Mouse (Mus musculus): Measurements from ENCODE around the gene Rbp2. TPM values are rescaled to one million over a fixed set of nuclear protein-coding genes. Genes with fewer than 3 reads are reported as not detected.

Rbp2 gene
- polyA plus RNA-seq (2015; fragmentation: Nextera tagmentation; extraction: Ambion mirVana), result 0.59 TPM in 1 of 2 replicates, not detected in the other

GRCm38 (mm10) chr9:98485815-98486214 lies at the start of gene Rbp2:
Gene Rbp2 (plus strand): TSS chr9:98486115.
- no peak within 1 kb of the TSS for H3K4me2 ChIP-seq (replicated peaks; ENCODE audit: low read depth, low read length)
- H3K9me3 ChIP-seq (ENCODE audit: low read length), result no peaks in the 10 kb centered on the region
- 93% methylated on average over 3 of the region's 3 CpGs for WGBS
- no peaks in the 10 kb centered on the region for H3K27me3 ChIP-seq (ENCODE audit: insufficient read depth, low read length)
- no peaks in the 10 kb centered on the region for H3K36me3 ChIP-seq (ENCODE audit: insufficient read depth, low read length)
- no peak within 1 kb of the TSS for H3K27ac ChIP-seq (ENCODE audit: low read length)
- no peaks in the 10 kb centered on the region for H3K4me1 ChIP-seq (ENCODE audit: insufficient read depth, low read length)
- H3K9ac ChIP-seq (replicated peaks; ENCODE audit: low read length), result no peak within 1 kb of the TSS
- ATAC-seq (ENCODE audit: low FRiP score, low TSS enrichment), result no peak
- no peak within 1 kb of the TSS for H3K4me3 ChIP-seq (ENCODE audit: low read length)

GRCm38 (mm10) chr9:98437819-98438218 lies 48.1 kb upstream of the Rbp2 start:
- Histone ChIP-seq H3K9me3 (ENCODE audit: low read length) (no peaks in the 10 kb centered on the region), H3K4me3 (ENCODE audit: low read length) (no peak overlapping the region), H3K4me1 (ENCODE audit: insufficient read depth, low read length) (peaks cover 4% of the 10 kb centered on the region; the same call in 1 of the 2 replicates), H3K4me2 (replicated peaks; ENCODE audit: low read depth, low read length) (no peak overlapping the region), H3K36me3 (ENCODE audit: insufficient read depth, low read length) (peaks cover 3% of the 10 kb centered on the region; the same call in 1 of the 2 replicates), H3K27ac (ENCODE audit: low read length) (no peak overlapping the region), H3K27me3 (ENCODE audit: insufficient read depth, low read length) (no peaks in the 10 kb centered on the region), H3K9ac (replicated peaks; ENCODE audit: low read length) (no peak overlapping the region)
- WGBS, result 74% methylated on average over 4 of the region's 4 CpGs
- ATAC-seq (ENCODE audit: low FRiP score, low TSS enrichment), result no peak

DNA sequence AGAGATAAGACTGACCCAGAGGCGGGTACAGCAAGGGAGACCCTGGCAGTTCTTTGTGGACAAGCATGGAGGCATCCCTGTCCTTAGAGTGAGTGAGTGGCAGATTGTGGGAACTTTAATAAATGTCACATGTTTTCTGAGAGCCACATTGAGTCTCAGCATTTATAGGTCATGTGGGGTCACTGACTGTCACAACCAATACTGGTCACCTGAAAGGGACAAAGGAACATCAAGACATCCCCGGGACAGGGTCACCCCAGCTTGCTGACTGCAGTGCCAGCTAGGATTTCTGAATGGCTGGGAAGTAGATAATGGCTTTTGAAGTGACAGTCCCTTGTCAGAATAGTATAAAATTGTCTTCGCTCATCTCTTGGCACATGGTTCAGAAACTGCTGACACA lies 46.8 kb upstream of the Rbp2 start:
- WGBS, result 81% methylated on average over 3 of the region's 3 CpGs
- H3K27ac ChIP-seq (ENCODE audit: low read length), result no peak overlapping the region
- no peak overlapping the region for H3K4me2 ChIP-seq (replicated peaks; ENCODE audit: low read depth, low read length)
- no peaks in the 10 kb centered on the region for H3K27me3 ChIP-seq (ENCODE audit: insufficient read depth, low read length)
- H3K4me1 ChIP-seq (ENCODE audit: insufficient read depth, low read length), result no peaks in the 10 kb centered on the region
- no peak overlapping the region for H3K4me3 ChIP-seq (ENCODE audit: low read length)
- H3K9ac ChIP-seq (replicated peaks; ENCODE audit: low read length), result no peak overlapping the region
- ATAC-seq (ENCODE audit: low FRiP score, low TSS enrichment), result no peak
- peaks cover 3% of the 10 kb centered on the region; the same call in 1 of the 2 replicates for H3K36me3 ChIP-seq (ENCODE audit: insufficient read depth, low read length)
- no peaks in the 10 kb centered on the region for H3K9me3 ChIP-seq (ENCODE audit: low read length)

- Histone ChIP-seq H3K9me3 (ENCODE audit: low read length) (no peaks in the 10 kb centered on the region), H3K4me3 (ENCODE audit: low read length) (no peak overlapping the region), H3K9ac (replicated peaks; ENCODE audit: low read length) (no peak overlapping the region), H3K27ac (ENCODE audit: low read length) (no peak overlapping the region), H3K27me3 (ENCODE audit: insufficient read depth, low read length) (no peaks in the 10 kb centered on the region), H3K36me3 (ENCODE audit: insufficient read depth, low read length) (peaks cover 29% of the 10 kb centered on the region; the same call in 1 of the 2 replicates), H3K4me1 (ENCODE audit: insufficient read depth, low read length) (0 out of 2 replicates have a peak, but pooled peaks cover 4% of the 10 kb centered on the region), H3K4me2 (replicated peaks; ENCODE audit: low read depth, low read length) (no peak overlapping the region)
- 64% methylated on average over 5 of the region's 5 CpGs for WGBS
- ATAC-seq (ENCODE audit: low FRiP score, low TSS enrichment), result no peak
Measured at GRCm38 (mm10) chr9:98442638-98443037, 43.3 kb upstream of the Rbp2 start.

DNA sequence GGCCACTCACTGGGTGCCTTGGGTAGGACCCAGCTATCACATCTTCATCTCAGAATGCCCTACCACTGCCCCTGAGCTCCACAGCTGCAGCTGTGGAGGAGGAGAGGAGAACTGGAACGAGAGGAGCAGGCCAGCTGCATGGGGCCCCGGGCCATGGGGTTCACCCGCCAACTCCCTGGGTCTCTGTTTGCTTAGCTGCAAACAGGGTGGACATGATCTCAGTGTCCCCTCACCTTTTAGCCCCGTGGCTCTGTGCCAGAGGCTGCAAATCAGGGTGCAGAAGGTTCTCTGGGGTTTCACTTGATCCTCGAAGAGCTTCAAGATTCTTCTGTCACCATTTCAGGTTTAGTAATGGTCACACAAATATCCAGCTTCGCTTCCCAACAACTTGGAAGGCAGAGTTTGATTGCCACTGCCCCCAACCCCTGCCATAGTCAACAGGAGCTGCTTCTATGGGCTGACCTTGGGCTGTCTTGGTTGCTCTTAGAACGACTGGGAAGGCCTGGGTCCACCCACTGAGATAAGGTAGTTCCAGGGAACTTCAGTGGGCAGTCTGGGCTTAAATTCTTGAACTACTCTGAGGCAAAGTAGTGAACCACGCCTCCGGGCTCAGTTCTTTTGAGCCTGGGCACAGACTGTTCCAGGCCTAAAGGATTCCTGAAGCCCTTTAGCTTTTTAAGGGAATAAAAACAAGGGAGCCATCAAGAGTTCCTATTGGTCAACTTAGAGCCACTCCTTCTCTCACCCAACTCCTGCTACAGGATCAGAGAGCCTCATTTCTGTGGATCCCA lies 40.4 kb upstream of the Rbp2 start:
- 68% methylated on average over 9 of the region's 9 CpGs for WGBS
- Histone ChIP-seq H3K4me1 (ENCODE audit: insufficient read depth, low read length) (0 out of 2 replicates have a peak, but pooled peaks cover 4% of the 10 kb centered on the region), H3K36me3 (ENCODE audit: insufficient read depth, low read length) (peaks cover 29% of the 10 kb centered on the region; the same call in 1 of the 2 replicates), H3K4me2 (replicated peaks; ENCODE audit: low read depth, low read length) (no peak overlapping the region), H3K27me3 (ENCODE audit: insufficient read depth, low read length) (no peaks in the 10 kb centered on the region), H3K27ac (ENCODE audit: low read length) (no peak overlapping the region), H3K9ac (replicated peaks; ENCODE audit: low read length) (no peak overlapping the region), H3K4me3 (ENCODE audit: low read length) (no peak overlapping the region), H3K9me3 (ENCODE audit: low read length) (no peaks in the 10 kb centered on the region)
- no peak for ATAC-seq (ENCODE audit: low FRiP score, low TSS enrichment)

GRCm38 (mm10) chr9:98450976-98451375 lies 34.9 kb upstream of the Rbp2 start:
- no peaks in the 10 kb centered on the region for H3K4me1 ChIP-seq (ENCODE audit: insufficient read depth, low read length)
- H3K4me2 ChIP-seq (replicated peaks; ENCODE audit: low read depth, low read length), result no peak overlapping the region
- peaks cover 4% of the 10 kb centered on the region for H3K9me3 ChIP-seq (ENCODE audit: low read length)
- no peak overlapping the region for H3K9ac ChIP-seq (replicated peaks; ENCODE audit: low read length)
- H3K27me3 ChIP-seq (ENCODE audit: insufficient read depth, low read length), result no peaks in the 10 kb centered on the region
- no peak overlapping the region for H3K4me3 ChIP-seq (ENCODE audit: low read length)
- ATAC-seq (ENCODE audit: low FRiP score, low TSS enrichment), result no peak
- 95% methylated on average over 1 of the region's 1 CpGs for WGBS
- no peak overlapping the region for H3K27ac ChIP-seq (ENCODE audit: low read length)
- peaks cover 12% of the 10 kb centered on the region; the same call in 1 of the 2 replicates for H3K36me3 ChIP-seq (ENCODE audit: insufficient read depth, low read length)

GRCm38 (mm10) chr9:98466709-98467108 lies 19.2 kb upstream of the Rbp2 start:
- no peak overlapping the region for H3K9ac ChIP-seq (replicated peaks; ENCODE audit: low read length)
- no peaks in the 10 kb centered on the region for H3K27me3 ChIP-seq (ENCODE audit: insufficient read depth, low read length)
- no peaks in the 10 kb centered on the region for H3K4me1 ChIP-seq (ENCODE audit: insufficient read depth, low read length)
- H3K4me3 ChIP-seq (ENCODE audit: low read length), result no peak overlapping the region
- WGBS, result 37% methylated on average over 2 of the region's 2 CpGs
- no peak for ATAC-seq (ENCODE audit: low FRiP score, low TSS enrichment)
- no peaks in the 10 kb centered on the region for H3K9me3 ChIP-seq (ENCODE audit: low read length)
- H3K36me3 ChIP-seq (ENCODE audit: insufficient read depth, low read length), result no peaks in the 10 kb centered on the region
- no peak overlapping the region for H3K4me2 ChIP-seq (replicated peaks; ENCODE audit: low read depth, low read length)
- no peak overlapping the region for H3K27ac ChIP-seq (ENCODE audit: low read length)

DNA sequence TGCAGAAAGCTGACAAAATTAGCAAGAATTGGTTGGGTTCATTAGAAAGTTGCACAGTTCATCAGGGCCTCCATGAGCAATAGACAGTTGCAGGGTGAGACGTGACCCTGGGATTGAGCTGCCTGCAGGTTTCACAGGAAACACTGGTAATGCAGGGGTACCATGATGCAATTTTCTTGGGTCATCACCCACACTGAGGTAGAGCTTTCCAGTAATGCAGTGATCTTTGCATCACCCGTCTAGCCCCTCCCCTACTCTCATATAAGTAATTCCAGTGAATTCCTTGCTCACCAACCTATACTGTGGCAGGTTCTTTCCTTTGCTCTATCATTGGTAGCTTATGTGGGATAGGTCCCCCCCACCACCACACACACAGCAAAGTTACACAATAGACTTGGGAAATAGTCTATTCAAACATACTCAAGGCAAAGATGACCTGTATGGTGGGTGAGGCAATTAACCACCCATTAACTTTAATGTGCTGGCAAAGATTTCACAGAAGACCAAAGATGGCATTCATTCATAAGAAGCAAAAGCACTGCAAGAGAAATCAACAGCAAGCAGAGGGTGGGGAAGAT lies 5.7 kb upstream of the Rbp2 start:
- H3K9me3 ChIP-seq (ENCODE audit: low read length), result no peaks in the 10 kb centered on the region
- H3K4me1 ChIP-seq (ENCODE audit: insufficient read depth, low read length), result no peaks in the 10 kb centered on the region
- H3K4me3 ChIP-seq (ENCODE audit: low read length), result no peak overlapping the region
- no peaks in the 10 kb centered on the region for H3K36me3 ChIP-seq (ENCODE audit: insufficient read depth, low read length)
- H3K27me3 ChIP-seq (ENCODE audit: insufficient read depth, low read length), result no peaks in the 10 kb centered on the region
- no peak overlapping the region for H3K9ac ChIP-seq (replicated peaks; ENCODE audit: low read length)
- ATAC-seq (ENCODE audit: low FRiP score, low TSS enrichment), result no peak
- WGBS, result 96% methylated on average over 2 of the region's 2 CpGs
- no peak overlapping the region for H3K27ac ChIP-seq (ENCODE audit: low read length)
- H3K4me2 ChIP-seq (replicated peaks; ENCODE audit: low read depth, low read length), result no peak overlapping the region

DNA sequence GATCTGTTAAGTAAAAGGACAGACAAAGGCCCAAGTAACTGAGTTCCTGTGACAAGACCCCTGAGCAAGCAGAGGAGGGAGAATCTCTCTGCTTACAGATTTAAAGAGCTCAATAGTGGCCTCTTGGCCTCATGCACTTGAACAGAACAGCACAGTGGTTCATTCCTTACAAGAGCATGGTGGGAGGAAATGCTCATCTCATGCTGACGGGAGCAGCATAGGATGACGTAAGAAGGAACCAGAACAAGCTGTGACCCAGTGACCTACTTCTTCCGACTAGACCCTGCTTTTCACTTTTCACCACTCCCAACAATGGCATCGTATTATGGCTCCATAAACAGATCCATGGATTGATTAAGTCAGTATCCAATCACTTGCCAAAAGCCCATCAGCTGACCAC lies 3.7 kb upstream of the Rbp2 start:
- Histone ChIP-seq H3K4me3 (ENCODE audit: low read length) (no peak overlapping the region), H3K9me3 (ENCODE audit: low read length) (no peaks in the 10 kb centered on the region)
- ATAC-seq (ENCODE audit: low FRiP score, low TSS enrichment), result no peak

GRCm38 (mm10) chr9:98485020-98485419 lies 895 bp upstream of the Rbp2 start:
- H3K9ac ChIP-seq (replicated peaks; ENCODE audit: low read length), result no peak overlapping the region
- H3K4me3 ChIP-seq (ENCODE audit: low read length), result no peak overlapping the region
- H3K4me2 ChIP-seq (replicated peaks; ENCODE audit: low read depth, low read length), result no peak overlapping the region
- no peaks in the 10 kb centered on the region for H3K4me1 ChIP-seq (ENCODE audit: insufficient read depth, low read length)
- WGBS, result 83% methylated on average over 7 of the region's 7 CpGs
- no peaks in the 10 kb centered on the region for H3K36me3 ChIP-seq (ENCODE audit: insufficient read depth, low read length)
- no peaks in the 10 kb centered on the region for H3K27me3 ChIP-seq (ENCODE audit: insufficient read depth, low read length)
- no peak for ATAC-seq (ENCODE audit: low FRiP score, low TSS enrichment)
- H3K9me3 ChIP-seq (ENCODE audit: low read length), result no peaks in the 10 kb centered on the region
- no peak overlapping the region for H3K27ac ChIP-seq (ENCODE audit: low read length)

More for the DNA sequence above, 3.7 kb upstream of the Rbp2 start:
- no peak overlapping the region for H3K27ac ChIP-seq (ENCODE audit: low read length)
- no peaks in the 10 kb centered on the region for H3K36me3 ChIP-seq (ENCODE audit: insufficient read depth, low read length)
- H3K9ac ChIP-seq (replicated peaks; ENCODE audit: low read length), result no peak overlapping the region
- no peak overlapping the region for H3K4me2 ChIP-seq (replicated peaks; ENCODE audit: low read depth, low read length)
- H3K27me3 ChIP-seq (ENCODE audit: insufficient read depth, low read length), result no peaks in the 10 kb centered on the region
- no peaks in the 10 kb centered on the region for H3K4me1 ChIP-seq (ENCODE audit: insufficient read depth, low read length)
- 60% methylated on average over 4 of the region's 4 CpGs for WGBS
